Mouse (Mus musculus): ENCODE data around the gene Lsm2.
"Not testable (repeated sequence)": the region's sequence is repeated elsewhere in the genome, so short reads cannot be mapped to it uniquely, and the experiment has no call there.

Gene Lsm2

DNA sequence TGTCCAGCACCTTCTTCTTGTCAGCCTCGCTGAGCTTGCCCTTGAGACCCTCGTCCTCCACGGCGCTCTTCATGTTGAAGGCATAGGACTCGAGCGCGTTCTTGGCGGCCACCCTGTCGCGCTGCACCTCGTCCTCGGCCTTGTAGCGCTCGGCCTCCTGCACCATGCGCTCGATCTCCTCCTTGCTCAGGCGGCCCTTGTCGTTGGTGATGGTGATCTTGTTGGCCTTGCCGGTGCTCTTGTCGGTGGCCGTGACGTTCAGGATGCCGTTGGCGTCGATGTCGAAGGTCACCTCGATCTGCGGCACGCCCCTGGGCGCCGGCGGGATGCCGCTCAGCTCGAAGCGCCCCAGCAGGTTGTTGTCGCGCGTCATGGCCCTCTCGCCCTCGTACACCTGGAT, 24.4 kb upstream of the Lsm2 start:
- not testable (repeated sequence) for DNase-seq

- not testable (repeated sequence) for DNase-seq
Observed at GRCm38 (mm10) chr17:34957966-34958365, 23.7 kb upstream of the Lsm2 start.

DNA sequence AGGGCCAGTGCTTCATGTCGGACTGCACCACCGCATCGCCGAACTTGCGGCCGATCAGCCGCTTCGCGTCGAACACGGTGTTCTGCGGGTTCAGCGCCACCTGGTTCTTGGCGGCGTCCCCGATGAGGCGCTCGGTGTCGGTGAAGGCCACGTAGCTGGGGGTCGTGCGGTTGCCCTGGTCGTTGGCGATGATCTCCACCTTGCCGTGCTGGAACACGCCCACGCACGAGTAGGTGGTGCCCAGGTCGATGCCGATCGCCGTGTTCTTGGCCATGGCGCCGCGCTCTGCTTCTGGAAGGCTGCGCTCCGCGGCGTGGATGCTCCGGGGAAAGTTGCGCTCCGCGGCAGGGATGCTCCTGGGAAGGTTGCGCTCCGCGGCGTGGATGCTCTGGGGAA, 22.9 kb upstream of the Lsm2 start:
- not testable (repeated sequence) for DNase-seq

DNA sequence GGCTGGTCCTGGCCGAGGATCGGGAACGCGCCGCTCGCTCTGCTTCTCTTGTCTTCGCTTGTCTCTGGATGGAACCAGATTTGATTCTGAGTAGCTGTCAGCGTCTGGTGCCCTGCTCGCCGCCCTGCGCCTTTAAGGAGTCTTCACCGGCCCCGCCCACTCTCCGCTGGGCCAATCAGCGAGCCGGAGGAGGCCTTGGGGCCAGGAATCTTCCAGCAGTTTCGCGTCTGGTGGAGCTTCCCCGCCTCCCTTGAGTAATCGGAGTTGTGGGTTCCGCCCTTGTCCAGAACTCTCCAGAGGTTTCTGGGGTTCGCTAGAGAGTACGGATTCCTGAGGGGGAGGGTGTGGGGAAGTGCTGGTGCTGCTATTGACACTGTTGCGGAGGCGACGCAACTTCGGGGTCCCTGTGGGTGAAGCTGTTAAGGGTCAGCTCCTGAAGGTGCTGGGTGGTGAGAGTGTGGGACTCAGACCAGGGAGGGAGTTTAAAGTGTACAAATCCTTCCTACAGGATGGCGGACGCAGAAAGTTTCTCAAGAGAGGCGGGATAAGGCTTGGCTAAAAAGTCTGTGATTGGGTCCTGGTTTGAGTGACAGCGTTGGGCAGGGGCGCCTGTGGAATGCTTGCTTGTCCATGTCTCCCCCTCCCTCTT, 22.4 kb upstream of the Lsm2 start, which contains the start of gene Hspa1b:
TSS of gene Hspa1b (minus strand) at position 109 of the 649 bp plus-strand sequence.
- DNase-seq: peak; percentile 78

DNA sequence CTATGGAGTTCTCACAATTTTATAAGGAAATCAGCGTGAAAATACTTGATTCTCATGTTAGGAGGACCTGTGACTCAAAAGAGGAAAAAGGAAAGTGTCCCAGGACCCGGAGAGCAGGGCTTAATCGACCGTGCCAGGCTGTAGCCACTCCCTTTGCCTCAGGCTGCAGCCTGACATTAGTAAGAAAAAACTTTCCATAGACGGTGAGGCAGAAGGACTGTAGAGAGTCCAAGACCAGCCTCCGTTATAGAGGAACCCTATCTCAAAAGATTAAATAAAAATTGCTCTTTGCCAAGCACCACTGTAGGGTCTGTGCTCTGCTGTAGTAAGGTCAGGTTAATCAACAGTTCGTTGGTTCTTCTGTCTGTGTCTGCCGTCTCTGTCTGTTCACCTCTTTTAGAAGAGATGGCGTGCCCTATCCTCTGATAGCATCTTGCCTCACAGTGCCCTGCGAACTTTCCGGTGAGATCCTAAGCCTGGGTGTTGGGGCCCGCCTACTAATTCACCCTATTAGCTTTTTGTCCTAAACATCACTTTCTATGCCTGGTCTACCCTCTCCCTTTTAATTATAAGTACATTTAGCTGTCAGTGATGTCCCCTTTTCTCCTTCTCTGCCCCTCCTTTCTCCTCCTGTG, 21.7 kb upstream of the Lsm2 start:
- DNase-seq: peak; percentile 54

DNA sequence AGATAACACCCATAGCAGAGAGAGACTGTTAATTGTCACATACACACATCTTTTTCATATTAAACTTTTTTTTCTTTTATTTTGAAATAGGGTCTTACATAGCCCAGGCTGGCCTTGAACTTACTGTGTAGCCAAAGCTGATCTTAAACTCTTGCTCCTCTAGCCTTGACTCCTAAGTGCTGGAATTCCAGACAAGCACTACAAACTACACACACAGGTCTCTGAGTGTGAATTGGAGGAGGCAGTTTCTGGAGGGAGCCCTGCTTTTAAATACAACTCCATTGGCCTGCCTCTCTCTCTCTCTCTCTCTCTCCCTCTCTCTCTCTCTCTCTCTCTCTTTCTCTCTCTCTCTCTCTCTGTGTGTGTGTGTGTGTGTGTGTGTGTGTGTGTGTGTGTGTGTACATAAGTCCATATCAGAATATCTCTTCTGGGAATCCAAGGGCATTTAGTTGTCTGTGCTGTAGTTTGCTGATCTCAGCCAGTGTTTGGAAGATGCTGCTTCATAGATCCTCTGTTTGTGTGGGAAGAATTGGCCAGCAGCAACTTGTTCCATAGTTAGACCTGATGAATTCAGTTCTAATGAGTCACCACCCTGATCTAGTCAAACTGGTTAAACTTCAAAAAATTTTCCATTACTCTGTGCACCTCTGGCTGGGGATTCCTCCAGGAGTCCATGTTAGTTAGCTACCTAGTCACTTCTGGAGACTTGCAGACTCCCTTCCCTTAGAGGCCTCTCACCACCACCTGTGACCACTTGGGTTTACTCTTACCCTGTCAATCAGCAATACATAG, 20.8 kb upstream of the Lsm2 start:
- DNase-seq: no peak

DNA sequence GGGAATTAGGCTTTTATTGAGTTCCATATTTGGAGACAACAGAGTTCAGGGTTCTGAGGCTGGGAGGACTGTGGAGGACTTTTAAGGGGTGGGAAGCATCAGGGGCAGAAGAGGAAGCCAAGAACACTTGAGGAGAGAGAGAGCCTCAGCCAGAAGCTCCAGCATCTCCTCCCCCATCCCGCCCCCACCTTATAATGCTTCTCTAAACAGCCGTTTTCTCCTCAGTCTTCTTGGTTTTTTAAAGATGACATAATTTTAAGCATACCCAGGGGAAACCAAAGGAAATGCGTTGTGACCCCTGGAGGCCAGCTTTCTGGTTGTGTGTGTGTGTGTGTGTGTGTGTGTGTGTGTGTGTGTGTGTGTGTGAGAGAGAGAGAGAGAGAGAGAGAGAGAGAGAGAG, 19.5 kb upstream of the Lsm2 start:
- DNase-seq: no peak

DNA sequence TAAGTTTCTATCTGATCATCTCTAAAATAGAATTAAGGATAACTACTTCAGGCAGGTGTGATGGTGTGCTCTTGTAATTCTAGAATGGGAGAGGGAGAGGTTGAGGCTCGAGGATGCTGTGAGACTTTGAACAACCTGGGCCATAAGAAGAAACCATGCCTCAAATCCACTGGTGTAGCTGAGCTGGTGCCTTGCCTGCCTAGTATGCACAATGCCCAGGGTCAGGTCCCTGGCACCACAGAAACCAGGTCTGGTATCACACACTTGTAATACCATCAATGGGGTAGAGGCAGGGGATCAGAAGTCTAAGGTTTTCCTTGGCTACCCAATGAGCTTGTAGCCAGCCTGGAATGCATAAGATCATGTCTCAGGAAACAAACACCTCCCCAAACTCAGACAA, 18.8 kb upstream of the Lsm2 start:
- DNase-seq: no peak

GRCm38 (mm10) chr17:34964640-34965049, 17.0 kb upstream of the Lsm2 start:
- no peak for DNase-seq

DNA sequence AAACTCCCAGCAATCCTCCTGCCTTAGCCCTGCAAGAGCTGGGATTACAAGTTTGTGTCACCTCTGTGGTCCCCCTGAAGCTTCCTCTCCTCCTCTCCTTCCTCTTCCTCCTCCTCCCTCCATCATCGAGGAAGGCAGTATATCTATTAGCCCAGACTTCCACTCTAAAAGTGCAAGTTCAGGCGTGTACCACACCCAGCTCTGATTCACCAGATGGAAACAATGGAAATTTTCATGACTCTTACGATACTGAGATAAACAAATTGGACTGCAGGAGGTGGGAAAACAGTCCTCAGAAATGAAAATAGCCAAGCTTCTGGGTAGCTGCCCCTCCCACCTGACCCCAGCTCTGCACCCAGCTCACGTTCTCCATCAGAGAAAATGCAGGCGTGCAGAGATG, 16.0 kb upstream of the Lsm2 start:
- no peak for DNase-seq

DNA sequence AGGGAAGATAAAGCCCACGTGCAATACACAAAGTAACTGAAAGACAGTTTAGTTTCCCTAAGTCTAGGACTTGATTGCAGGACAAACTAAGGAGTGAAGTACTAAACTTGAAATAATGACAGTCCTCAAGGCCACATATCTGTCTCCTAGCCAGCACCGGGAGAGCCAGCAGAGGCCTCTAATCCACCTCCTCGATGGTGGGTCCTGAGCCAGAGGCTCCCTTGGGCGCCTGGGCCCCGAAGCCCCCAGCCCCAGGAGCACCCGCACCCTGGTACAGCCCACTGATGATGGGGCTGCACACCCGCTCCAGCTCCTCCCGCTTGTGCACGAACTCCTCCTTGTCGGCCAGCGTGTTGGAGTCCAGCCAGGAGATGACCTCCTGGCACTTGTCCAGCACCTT, 11.8 kb upstream of the Lsm2 start, which contains the start of gene Gm20481:
TSS of gene Gm20481 (plus strand) at position 91 of the 400 bp plus-strand sequence.
- DNase-seq: not testable (repeated sequence)

DNA sequence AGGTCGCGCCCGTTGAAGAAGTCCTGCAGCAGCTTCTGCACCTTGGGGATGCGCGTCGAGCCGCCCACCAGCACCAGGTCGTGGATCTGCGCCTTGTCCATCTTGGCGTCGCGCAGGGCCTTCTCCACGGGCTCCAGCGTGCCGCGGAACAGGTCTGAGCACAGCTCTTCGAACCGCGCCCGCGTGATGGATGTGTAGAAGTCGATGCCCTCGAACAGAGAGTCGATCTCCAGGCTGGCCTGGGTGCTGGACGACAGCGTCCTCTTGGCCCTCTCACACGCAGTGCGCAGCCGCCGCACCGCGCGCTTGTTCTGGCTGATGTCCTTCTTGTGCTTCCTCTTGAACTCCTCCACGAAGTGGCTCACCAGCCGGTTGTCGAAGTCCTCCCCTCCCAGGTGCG, 10.8 kb upstream of the Lsm2 start:
- DNase-seq: not testable (repeated sequence)

- not testable (repeated sequence) for DNase-seq
Observed at GRCm38 (mm10) chr17:34971694-34972068, 10.0 kb upstream of the Lsm2 start.

- peak; percentile 69 for DNase-seq
Observed at GRCm38 (mm10) chr17:34972069-34972749, 9.5 kb upstream of the Lsm2 start, which contains the start of the genes Hspa1a and Hspa1l. Hspa1a (minus strand) TSS chr17:34972156. Hspa1l (plus strand) TSS chr17:34972703.

GRCm38 (mm10) chr17:34975581-34976492, 5.8 kb upstream of the Lsm2 start:
- DNase-seq: no peak

DNA sequence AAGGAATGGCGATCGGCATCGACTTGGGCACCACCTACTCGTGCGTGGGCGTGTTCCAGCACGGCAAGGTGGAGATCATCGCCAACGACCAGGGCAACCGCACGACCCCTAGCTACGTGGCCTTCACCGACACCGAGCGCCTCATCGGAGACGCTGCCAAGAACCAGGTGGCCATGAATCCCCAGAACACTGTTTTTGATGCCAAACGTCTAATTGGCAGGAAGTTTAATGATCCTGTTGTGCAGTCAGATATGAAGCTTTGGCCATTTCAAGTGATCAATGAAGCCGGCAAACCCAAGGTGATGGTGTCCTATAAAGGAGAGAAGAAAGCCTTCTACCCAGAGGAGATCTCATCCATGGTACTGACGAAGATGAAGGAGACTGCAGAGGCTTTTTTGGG, 4.7 kb upstream of the Lsm2 start:
- no peak for DNase-seq

DNA sequence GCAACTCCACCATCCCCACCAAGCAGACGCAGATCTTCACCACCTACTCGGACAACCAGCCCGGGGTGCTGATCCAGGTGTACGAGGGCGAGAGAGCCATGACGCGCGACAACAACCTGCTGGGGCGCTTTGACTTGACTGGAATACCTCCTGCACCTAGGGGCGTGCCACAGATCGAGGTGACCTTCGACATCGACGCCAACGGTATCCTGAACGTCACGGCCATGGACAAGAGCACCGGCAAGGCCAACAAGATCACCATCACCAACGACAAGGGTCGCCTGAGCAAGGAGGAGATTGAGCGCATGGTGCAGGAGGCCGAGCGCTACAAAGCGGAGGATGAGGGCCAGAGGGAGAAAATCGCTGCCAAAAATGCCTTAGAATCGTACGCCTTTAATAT, 3.4 kb upstream of the Lsm2 start:
- DNase-seq: no peak

- no peak for DNase-seq
Observed at GRCm38 (mm10) chr17:34979631-34980030, 2.0 kb upstream of the Lsm2 start.

DNA sequence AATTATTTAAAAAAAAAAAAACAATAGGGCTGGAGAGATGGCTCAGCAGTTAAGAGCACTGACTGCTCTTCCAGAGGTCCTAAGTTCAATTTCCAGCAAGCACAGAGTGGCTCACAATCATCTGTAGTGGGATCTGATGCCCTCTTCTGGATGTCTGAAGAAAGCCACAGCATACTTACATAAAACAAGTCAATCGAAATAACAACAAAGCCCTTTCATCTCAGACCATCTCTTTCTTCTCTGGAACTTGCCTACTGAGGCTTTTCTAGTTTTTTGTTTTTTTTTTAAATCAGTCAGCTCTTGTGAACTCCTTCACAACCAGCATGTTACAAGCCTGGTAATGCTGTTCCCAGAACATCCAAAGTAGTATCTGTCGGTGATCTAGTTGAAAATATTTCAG, 1.0 kb upstream of the Lsm2 start:
- DNase-seq: no peak

- DNase-seq: no peak
Observed at GRCm38 (mm10) chr17:34982328-34982727, 666 bp downstream of the Lsm2 start.

GRCm38 (mm10) chr17:34984218-34984617, 2.6 kb downstream of the Lsm2 start:
- no peak for DNase-seq

- no peak for DNase-seq
Observed at GRCm38 (mm10) chr17:34994751-34995150, 13.1 kb downstream of the Lsm2 start.
